Mouse (Mus musculus) liver, embryonic 14.5 days (tissue): ENCODE results near the gene Flrt1.

Experiments used
- CTCF ChIP-seq: IDR thresholded peaks from 2 replicates; pipeline ENCODE4 v1.5.1; 2016; ENCODE audit warnings: antibody characterized with exemption, low read depth, control low read depth
- EP300 ChIP-seq: IDR thresholded peaks from 2 replicates; pipeline ENCODE4 v1.6.1; 2016; ENCODE audit warnings: antibody characterized with exemption, low read depth

DNA sequence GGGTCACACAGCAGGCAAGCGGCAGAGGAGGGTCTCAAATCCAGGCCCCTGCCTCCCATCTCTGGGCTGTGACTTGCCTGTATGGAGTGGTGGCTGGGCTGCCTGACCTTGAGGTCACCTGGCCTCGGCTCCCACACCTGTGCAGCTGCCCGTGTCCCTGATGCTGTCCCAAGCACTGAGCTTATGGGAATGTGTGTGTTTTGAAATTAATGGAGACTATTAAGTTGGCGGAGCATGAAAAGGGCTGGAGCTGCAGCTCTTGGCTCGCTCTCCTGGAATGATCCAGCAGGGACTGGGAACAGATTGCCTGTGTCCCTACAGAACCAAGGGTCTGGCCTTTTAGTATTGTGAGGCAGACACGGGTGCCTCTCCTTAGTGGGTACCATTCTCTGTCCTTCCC is 33.3 kb downstream of the Flrt1 start:
- TF ChIP-seq CTCF (no peak), EP300 (no peak)
